Mouse (Mus musculus) right cerebral cortex, adult 18-20 months (tissue): ENCODE measurements around the gene Uqcr11.

Experiments used
- DNase-seq: peaks from one replicate; pipeline ENCODE4 v3.0.0; 2022; ENCODE audit warnings: mixed read lengths

Uqcr11 gene

DNA sequence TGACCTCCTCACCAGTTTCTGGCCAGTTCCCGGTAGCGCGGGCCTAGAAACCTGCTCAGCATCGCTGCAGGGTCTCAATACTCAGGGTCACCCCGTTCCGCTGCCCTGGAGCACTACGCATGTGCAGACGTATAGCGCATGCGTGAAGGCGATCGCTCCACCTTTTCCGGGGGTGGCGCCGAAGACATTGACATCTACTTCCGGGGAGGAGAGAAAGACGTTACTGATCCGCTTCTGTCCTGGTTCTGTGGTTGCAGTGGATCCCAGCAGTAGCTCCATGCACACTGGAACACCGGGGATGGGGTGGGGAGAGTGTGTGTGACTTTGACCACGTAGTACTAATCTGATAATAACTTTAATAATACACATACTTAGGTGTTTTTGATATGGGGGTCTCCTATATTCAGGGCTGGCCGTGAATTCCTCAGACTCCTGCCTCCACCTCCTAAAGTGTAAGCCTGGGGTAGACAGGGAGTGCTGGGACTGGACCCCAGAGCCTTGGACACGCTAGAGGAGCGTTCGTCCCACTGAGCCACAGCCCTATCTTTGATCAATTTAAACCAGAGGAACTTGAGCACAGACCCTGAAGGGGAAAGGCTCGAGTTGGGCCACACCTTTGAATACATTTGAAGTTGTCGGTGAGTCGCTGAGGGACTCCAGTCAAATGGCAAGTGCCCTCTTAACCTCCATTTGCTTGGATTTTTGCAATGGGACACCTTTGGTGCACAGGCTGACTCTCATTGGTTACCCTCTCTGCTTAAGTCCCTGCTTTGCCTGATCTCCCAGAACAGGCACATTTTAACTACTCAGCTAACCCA lies at the start of gene Uqcr11:
Gene Uqcr11, minus strand, starts transcription at position 147 of the 818 bp plus-strand sequence.
- DNase-seq, result peak; percentile 94

DNA sequence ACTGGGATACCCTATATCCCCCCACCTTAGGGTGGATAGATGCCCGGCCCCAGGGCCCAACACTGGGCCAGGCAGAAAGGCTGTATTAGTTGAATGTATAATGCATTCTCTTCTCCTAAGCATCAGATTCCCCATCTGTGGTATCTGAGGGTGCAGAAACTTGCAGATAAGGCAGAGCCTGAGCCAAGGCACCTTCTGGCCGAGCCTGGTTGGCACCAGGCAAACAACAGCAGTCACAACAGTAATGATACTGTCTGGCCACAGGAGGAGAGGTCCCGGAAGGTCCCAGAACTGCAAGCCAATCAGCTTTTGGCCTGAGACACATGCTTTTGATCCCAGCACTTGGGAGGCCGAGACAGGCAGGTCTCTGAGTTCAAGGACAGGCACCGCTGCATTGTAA lies 49.1 kb upstream of the Uqcr11 start:
- no peak for DNase-seq

DNA sequence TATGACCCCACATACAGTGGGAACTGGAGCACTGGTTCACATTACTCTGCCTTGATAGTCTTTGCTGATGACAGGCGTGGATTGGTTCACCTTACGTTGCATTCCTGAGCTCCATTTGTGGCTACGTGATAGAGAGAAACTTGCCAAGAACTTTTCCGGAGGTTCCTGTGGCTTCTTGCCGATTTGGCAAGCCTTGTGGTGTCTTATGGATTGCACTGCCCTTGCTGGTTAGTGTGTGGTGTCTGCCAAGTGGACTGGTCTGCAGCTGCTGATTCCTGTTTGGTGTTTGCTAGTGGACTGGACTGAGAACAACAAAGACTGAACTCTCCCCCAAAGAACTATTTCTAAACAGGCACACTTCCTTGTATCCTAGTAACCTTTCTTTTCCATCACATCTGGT lies 48.2 kb upstream of the Uqcr11 start:
- no peak for DNase-seq

DNA sequence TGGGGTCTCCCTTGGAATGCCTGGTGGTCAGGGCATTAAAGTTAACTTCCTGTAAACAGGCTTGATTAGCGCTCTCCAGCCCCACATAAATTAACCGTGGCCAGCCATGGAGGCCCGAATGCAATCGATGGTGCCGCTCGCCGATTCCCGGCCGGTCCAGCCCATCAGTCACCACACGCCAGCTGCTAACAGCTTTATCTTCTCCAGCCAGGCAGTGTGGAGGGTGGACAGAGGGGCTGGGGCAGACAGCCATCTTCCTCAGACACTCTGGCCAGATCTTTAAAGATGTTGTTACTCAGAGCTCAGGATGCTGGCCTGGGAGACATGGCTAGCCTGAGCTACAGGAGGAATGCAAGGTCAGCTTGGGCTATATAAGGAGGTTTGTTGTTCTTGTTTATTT lies 47.0 kb upstream of the Uqcr11 start:
- DNase-seq, result no peak

DNA sequence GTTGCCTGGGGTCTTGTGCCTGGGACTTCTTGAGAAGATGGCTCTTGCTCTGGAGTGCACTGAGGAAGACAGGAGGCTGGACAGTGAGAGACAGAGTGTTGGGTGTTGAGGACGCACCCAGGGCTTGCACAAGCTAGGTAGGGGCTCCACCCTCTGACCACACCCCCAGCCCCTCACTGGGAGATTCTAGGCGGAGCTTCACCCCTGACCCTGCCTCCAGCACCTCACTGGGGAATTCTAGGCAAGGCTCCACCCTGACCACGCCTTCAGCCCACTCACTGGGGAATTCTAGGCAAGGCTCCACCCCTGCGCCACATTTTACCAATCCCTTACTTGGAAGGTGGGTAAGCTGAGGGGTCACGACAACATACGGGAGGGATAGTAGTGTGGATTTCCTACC lies 44.0 kb upstream of the Uqcr11 start:
- no peak for DNase-seq

DNA sequence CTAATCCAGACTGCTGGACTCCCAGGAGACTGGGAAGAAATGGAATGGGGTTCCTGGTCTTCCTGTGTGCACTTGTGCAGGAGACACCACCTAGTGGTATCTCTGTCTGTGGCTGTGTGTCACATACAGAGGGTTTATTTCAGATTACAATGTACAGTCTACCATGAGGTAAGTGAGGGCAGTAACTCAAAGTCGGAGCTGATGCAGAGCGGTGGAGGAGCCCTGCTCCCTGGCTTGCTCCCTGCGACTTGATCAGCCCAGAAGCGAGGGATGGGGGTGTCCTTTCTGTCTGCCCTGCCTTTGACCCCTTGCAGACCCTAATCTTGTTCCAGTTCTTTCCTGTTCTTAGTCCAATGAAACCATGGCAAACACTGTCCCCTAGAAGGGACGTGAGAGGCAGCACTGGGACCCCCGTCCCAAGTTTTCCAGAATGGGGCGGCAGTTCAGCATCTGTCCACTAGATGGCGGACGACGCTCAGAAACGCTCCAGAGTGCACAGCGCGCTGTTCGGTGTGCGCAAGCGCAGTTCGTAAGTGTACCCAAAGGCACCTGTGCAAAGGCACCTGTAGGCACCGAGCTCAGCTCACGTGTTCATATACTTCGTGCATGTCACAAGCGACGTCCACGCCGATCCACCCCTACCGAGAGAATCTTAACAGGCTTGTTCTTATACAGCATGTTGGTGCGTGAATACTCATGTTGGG lies 39.4 kb upstream of the Uqcr11 start:
- DNase-seq, result peak; percentile 74

DNA sequence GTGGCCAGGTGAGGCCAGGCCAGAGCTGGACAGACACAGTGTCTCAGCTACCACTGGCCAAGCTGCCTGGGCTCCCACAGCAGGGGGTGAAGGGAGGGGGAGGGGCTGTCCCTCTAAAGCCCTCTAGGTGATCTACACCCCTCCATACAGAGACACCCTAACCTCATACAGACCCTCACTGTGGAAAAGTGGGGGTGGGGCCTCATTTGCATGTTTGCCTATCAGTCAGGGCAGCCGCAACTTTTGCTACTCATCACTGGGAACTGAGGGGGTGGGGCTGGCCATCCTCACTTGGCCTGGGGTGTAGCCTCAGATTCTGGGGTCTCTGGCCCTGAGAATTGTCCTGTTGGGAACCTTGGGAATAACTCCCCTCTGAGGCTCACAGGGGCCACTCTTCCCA lies 38.4 kb upstream of the Uqcr11 start:
- no peak for DNase-seq

DNA sequence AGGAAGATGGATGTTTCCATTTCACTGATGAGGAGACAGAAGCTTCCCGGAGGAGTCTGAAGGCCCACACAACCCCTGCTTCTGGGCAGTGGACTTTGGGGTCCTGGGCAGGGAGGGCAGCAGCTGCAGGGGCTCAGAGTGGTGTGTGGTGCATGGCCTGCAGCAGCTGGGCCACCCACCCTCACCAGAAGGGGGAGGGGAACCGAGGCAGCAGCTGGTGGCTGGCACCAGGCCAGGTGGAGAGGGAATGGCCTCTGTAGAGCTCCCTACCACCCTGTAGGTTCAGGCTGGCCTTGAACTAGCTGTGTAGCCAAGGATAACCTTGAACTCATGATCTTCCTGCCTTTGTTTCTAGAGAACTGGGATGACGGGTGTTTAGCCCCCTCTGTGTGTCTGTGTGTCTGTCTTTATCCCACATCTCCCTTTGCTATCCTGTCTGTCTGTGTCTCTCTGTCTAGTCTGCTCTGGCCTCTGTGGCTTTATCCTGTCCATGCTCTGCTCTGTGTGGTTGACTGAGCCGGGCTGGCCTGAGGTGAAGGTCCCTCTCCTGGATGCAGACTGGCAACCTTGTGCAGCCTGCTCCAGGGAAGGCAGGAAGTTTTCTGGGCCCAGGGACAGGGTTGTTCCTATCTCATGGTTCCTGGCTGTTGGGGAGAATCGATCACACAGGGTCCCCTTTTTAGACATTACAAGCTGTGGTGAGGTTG lies 37.9 kb upstream of the Uqcr11 start:
- DNase-seq, result no peak

DNA sequence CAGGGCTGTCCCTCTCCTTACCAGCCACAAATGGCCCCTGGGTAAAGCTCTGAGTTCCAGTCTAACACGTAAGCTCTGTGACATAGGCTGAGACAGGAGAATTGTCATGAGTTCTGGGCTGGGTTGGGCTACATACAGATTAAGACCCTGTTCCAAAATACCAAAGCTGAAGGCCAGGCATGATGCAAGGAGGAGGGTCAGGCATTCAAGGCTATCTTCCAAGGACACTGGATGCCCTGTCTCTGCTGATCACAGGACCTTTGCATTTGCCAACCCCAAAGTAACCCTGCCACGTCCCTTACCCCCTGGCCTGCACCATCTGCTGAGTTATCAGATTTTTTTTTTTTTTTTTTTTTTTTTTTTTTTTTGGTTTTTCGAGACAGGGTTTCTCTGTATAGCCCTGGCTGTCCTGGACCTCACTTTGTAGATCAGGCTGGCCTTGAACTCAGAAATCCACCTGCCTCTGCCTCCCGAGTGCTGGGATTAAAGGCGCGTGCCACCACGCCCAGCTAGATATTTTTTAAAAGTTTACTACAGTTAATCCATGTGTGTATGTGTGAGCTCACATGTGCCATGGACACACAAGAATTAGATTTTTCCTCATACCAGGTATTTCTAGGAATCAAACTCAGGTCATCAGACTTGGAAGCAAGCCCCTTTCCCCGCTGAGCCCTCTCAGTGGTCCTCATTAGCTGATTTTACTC lies 37.1 kb upstream of the Uqcr11 start:
- DNase-seq, result no peak

DNA sequence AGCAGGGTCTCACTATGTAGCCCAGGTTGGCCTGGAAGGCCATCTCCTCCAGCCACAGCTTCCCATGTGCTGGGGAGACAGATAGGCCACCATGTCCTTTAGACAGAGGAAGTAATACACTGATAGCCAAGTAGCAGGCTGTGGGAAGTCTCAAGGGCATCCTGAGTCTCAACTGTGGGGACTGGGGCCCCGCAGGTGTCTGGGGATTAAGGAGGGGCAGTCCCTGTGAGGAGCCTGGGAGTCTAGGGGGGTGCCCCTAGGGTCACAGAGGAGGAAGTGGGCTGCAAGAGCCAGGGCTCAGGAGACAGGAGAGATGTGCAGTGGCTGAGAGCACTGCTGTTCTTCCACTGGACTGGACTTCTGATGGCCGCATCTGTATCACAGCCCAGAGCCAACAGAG lies 36.4 kb upstream of the Uqcr11 start:
- DNase-seq, result no peak

DNA sequence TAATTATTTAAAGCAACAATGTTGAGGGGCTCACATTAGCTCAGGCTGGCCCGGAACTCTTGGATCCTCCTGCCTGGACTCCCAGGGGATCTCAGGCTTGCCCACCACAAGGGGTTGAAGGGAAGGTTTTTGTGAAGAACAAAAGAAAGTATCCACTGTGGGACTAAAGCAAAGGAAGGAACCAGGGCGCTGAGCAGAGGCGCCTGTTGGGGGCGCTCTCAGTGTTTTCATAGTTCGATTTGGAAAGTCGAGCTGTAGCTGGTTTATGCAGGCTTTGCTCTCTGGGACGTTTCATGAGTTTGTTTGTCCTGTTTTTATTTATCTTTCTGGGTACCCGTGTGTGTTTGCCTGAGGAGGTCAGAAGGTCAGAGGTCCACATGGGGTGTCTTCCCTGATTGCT lies 35.0 kb upstream of the Uqcr11 start:
- DNase-seq, result no peak

DNA sequence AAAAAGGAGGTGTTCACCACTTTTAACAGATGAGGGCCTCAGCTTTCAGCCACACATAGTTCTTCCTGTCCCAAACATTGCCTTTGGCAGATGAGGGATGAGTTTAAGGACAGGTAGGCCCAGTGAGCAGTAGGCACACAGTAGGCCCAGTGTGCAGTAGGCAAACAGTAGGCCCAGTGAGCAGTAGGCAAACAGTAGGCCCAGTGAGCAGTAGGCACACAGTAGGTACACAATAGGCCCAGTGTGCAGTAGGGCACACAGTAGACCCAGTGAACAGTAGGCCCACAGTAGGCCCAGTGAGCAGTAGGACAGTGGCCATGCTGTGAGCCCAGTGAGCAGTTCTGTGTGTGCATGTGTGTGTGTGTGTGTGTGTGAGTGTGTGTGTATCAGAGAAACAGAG lies 33.4 kb upstream of the Uqcr11 start:
- DNase-seq, result no peak

DNA sequence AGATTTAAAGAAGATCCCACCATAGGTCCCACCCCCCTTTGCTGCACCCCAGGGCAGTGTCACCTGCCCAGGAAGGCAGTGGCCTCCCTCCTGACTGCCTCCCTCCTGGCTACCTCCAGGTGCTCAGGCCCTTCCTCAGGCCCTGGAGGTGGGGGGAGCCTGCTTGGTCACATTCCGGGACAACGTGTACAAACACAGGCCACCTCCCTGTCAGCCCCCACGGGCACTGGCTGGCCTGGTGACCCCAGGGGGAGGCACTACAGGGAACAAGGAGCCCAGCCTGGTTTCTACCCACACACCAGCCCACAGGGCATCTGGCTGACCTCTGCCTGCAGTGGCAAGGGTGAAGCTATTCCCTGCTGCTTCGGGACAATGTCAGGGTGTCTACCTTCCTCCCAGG lies 31.3 kb upstream of the Uqcr11 start:
- DNase-seq, result no peak

DNA sequence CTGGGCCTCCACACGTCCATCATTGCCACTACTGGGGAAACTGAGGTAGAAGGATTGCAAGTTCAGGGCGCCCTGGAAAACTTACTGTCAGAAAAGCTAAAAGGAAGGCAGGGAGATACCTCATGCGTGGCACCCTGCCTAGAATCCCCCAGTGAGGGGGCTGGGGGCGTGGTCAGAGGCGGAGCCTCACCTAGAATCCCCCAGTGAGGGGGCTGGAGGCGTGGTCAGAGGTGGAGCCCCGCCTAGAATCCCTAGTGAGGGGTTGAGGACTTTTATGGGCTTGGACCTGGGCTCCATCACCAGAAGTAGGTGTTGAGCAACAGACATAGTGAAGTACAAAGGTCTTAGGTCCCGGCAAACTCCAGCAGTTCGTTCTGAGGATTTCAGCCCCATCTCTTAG lies 29.6 kb upstream of the Uqcr11 start:
- no peak for DNase-seq

DNA sequence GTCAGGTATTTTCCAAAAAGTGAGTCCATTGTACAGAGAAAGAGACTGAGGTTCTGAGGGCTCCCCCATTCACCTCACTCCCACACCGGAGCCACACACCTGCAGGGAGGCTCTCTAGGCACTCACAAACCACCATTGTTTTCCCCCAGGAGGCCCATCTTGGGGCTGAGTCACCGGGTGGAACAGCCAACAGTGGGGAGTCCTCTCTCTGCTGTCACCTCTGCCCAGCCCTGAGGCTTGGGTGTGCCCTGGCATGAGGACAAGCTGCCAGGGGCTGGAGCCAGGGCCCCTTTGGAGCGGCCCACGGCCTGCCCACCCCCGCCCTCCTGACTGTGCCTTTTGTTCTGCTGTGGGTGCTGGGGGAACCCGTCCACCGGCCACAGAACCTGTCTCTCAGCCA lies 29.1 kb upstream of the Uqcr11 start:
- DNase-seq, result no peak

DNA sequence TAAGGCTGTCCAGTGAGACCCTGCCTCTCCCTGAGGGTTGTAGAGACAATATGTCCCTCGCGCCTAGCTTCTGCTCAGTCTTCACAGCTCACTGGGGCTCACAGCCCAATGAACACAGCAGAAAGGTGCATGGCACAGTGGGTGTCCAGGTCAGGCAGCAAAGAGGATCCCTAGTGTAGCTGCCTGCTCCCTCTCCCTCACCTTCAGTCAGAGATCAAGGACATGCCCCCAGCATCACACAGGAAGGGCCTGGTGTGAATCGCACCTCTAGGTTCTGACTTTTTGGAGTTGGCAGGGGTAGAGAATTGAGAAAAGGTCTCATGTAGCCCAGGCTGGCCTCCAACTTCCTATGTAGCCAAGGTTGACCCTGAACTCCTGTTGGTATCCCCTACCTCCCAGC lies 28.2 kb upstream of the Uqcr11 start:
- no peak for DNase-seq

DNA sequence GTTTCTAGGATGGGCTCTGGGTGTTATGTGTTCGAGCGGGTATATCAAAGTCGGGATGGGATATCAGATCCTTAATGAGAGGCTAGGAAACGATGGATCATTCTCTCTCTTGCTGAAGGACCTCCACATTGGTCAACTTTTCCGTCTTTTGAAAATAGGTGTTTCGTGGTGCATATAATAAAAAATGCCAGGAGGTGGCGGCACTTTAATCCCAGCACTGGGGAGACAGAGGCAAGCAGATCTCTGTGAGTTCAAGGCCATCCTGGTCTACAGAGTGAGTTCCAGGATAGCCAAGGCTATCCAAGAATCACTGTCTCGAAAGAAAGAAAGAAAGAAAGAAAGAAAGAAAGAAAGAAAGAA lies 27.6 kb upstream of the Uqcr11 start:
- no peak for DNase-seq

DNA sequence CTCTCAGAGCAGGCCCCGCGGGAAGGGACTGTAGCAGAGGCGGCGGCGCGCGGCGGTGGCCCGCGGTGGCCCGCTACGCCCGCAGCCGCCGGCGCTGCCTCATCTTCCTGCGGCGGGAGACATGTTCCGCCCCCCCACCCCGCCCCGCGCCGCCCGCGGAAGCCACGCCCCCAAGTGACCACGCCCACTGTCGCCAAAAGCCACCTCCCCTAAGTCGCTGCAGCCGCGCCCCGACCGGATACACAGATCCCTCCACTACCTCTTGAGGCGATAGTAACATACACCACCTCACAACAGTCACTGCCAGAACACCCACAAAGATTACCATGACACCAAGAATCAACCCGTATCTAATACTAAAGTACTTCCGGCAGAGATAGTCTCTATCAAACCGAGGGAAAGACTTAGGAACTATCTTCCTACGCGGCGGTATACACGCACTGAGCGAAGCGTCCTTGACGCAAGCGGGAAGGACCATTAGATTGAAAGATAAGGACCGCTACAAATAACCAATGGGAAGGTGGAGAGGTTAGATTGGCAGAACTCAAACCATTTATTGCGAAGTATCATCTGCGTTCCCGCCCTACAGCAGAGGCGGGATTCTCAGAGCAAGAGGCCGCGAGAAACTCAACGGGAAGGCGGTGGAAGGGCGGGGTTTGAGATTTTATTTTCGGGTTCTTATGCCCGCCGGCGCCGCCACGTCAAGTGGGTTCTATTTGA lies 27.0 kb upstream of the Uqcr11 start, which contains the start of gene Tcf3:
Gene Tcf3, minus strand, starts transcription at position 135 of the 720 bp plus-strand sequence.
- peak; percentile 97 for DNase-seq

DNA sequence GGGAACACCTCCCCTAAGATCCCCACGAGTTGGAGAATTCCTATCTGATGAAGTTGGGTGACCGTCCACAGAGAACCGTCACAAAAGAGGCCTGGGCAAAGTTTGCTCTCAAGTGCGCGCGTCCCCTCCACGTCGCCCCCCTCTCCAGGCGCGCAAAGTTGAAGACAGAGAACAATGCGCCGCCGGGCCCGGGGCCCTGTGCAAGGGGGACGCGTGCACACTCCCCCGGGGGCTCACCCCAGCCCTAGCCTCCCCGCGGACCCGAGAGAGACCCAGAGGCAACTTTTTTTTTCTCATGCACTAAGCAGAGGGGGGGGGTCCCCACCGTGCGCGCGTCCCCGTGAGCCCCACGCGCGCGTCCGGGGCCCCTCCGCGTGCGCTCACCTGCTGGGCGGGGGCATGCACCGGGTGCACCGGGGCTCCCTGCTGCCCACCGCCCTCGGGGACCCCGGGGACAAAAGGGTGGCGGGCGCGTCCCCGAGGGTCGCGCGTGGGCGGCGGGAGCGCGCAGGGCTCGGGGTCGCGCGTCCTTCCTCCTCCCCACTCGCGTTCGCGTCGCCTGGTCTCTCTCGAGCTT lies 26.4 kb upstream of the Uqcr11 start:
- DNase-seq, result no peak

DNA sequence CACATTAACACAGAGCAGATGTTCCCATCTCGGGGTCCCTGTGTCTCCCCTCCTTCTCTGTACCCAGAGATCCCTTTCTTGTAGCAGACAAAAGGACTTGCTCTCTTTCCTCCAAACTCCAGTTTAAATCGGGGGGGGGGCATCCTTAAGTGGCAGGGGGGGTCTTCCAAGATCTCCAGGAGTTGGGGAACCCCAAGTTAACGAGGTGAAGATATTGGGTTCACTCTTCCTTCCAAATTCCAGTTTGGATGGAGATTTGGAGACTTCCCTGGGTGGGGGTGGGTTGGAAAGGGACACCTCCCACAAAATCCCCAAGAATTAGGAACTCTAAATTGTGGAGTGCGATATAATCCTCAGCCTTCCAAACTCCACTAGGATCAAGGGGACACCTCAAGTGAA lies 25.8 kb upstream of the Uqcr11 start:
- no peak for DNase-seq

DNA sequence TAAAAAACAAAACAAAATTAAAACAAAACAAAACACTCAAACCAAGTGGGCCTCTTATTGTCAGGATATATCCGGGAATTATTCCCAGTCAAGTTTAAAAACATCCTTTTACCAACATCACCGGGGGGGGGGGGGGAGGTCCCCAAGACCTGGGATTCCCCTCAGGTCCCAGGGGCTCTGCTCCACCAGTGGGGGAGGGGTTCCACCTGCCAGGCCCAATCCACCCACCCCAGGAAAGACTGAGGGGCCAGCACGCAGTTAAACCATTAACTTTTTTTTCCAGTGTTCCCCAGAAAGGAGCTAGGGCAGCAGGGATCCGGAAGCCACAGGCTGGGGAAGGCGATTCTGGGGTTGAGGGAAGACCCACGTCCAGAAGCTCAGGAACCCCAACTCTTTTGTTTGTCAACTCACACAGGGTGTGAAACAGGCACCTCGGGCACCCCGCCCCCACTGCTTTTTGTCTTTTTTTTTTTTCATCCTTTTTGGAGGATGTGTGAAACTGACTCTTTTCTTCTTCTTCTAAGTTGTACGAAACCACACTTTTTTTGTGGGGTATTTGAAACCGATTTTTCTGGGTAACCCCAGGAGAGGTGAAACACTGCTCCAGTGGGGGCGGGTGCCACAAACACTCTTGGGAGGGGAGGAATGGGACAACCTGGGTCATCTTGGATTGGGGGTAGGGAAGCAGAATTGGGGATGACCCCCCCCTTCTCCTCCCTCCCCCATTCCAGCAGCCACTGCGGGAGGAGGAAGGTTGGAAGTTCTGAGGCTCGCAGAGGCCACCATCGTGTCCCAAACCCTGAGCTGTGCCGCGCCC lies 25.1 kb upstream of the Uqcr11 start:
- DNase-seq, result no peak
